Mouse (Mus musculus): ENCODE data around the gene Tpsb2.

- TF ChIP-seq CTCF (conservative IDR thresholded peaks at IDR 0.05; ENCODE audit: low read length) (no peak), POU5F1 (IDR thresholded peaks at IDR 0.05; ENCODE audit: borderline replicate concordance, low read length) (no peak), NANOG (IDR thresholded peaks at IDR 0.05; ENCODE audit: borderline replicate concordance, low read length) (no peak)
Measured at GRCm38 (mm10) chr17:25417990-25418389, 51.9 kb downstream of the Tpsb2 start.
